Mouse (Mus musculus) CD8-positive naive resting alpha-beta T cell, adult 57 days (primary cell): Measurements from ENCODE around the gene Arhgap15. TPM values are rescaled to one million over a fixed set of nuclear protein-coding genes. Genes with fewer than 3 reads are reported as not detected.

ENCODE experiments used
- total RNA-seq: library from RNA; stranded (reverse); gene quantifications from one replicate; pipeline ENCODE4 v1.2.4, GENCODE M21; 2023

Gene Arhgap15
- 230 TPM for total RNA-seq

DNA sequence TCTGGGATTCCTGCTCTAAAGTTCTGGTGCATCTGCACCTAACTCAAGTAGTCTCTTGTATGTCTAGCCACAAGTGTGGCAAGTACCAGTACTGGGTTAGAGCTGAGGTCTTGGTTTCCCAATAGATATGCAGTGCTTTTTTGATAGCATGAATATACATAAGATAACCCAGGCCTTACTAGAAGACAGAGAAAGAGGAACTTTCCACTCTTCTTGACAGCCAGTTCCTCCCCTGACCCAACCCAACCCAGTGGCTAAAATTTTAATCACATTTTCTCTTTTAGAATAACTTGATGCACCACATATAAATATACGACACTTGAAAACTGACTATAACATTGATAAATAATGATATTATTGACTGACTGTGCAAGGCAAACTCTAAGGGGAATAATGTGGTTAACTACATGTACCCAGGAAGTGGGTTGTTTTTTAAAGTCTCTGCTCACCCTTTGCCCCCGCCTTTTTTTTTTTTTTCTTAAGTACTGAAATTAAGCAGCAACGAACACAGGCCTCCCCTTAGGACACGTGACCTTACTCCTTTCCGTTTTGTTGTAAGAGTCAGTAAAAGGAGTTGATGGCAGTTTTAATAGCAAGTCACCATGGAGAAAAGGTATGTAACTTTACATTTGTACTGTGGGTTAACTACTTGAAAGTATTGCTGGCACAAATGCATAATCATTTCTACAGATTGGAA, at the start of gene Arhgap15:
TSS of gene Arhgap15 (plus strand) at position 538 of the 697 bp plus-strand sequence.

Other genes starting within 250 kb of the Arhgap15 start
- gene Kynu, start 193.5 kb upstream of the Arhgap15 start, total RNA-seq, result 2.1 TPM